Mouse (Mus musculus) thymus, postnatal 14 days (tissue): ENCODE measurements around the gene Dus4l.
"Not testable (repeated sequence)": the region's sequence is repeated elsewhere in the genome, so short reads cannot be mapped to it uniquely, and the experiment has no call there.

Experiments
- DNase-seq: peaks from one replicate; pipeline ENCODE4 v3.0.0; 2021

The Dus4l gene

DNA sequence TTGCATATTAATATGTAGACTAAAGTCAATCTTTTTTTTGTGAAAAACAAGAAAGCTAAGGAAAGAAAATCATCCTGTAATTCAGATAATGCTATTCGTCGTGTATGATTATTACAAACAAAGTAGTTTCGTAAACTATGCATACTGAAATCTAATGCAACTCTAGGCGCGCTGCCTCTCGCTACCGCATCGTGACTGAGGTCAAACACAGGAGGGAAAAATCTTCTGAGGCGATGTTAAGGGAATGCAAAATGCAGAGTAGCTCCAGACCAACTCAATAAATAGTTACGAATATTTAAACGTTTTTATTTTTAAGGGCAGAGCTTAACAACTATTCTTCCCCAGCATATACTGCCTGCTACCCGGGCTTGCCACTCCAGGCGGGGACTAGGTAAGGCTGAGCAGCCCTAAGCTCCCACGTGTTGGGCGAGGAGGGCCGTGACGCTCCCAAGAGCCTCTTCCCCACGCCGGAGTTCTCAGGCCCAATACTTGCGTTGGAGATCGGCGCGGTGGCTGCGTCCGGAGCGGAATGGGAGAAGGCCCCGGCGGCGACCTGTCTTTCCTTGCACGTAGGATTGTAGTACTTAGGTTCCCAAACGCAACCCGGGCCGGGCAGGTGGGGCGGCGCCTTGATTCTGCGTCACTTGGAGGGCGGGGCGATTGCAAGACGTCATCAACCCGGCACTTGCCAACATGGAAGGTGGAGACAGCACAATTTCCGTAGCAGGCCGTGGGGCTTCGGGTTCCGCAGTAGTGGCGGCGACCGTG, at the start of gene Dus4l, which contains the start of gene Cog5:
TSS of gene Dus4l (minus strand) at position 630 of the 768 bp plus-strand sequence.
TSS of gene Cog5 (plus strand) at position 673 of the 768 bp plus-strand sequence.
- peak; percentile 98 for DNase-seq

DNA sequence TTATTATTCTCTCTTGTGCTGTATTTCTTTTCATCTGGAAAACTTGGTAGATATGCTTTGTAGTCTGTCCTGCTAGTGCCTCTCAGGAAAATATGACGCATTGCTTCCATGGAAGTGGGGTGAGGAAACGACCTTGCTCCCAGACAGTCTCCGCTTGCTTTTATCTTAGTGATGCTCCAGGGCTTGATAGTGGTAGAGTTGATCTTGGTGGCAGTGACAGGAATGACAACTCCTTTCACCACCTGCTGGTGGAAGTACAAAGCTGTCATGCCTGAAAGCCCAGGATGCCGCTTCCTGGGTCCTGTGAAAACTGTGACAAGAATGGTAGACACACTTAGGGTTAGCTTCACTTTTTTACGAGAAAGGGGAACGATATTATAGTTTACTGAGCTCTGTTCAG, 49.3 kb upstream of the Dus4l start:
- DNase-seq, result no peak

DNA sequence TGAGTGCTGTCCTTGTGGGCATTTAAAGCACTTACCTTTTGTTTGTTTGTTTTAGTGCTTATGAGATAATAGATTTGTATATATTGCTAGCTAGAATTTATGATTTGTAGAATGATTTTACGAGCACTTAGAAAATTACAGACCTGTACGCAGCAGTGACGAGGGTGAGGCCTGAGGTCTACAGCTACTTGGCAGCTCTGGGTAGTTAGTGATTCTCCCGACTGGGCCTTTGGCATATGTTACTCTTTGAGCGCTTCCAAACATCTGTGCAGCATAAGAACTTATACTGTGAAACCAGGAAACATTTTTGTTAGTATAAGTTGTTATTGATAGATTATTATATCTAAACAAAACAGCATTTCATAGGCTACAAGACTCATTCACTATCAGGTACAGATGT, 46.8 kb upstream of the Dus4l start:
- no peak for DNase-seq

DNA sequence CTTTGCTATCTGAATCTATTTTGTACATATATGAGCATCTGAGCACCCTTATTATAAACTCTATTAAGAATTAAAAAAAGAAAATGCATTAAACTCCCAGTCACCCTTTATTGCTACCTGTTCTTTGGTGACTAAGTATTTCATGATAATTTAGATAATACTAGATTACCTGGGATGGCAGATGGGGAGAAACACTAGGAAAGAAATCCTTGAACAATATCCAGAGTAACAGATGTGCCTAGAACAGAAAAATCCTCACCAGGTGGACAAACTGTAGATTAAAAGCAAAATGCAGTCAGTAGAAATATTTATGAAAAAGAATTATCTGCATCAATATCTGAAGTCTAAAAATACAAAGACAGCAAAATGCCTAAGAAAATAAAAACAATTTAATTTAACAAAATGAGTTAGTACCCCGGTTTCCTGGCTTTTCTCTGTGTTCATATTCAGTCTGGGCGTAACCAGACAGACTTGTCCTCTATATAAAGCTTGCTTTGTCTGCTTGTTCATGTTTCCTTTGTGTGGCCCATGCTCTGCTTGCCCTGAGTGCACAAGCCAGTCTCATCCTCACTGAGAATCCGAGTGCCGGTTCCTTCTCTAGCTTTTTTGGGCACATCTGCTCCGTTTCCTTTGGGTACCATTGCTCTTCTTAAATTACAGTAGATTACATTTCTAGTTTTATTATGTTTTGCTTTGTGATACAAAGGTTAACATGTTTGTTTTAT, 46.2 kb upstream of the Dus4l start:
- no peak for DNase-seq

DNA sequence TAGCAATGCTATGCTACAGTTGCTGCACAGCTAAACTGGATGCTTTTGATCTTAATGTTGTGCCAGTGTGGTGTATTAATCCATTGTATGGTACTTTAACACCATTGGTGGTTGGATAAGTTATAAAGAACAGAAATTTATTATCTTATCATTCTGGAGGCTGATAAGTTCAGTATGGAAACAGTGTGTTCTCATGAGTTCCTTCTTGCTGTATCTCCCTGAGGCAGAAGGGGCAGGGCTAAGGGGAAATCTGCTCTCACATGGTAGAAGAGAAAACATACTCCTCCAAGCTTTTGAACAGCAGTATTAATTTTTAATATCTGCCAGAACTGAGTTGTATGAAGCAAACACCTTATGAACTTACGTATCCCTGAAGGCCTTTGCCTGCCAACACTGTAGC, 38.7 kb upstream of the Dus4l start:
- DNase-seq, result no peak

DNA sequence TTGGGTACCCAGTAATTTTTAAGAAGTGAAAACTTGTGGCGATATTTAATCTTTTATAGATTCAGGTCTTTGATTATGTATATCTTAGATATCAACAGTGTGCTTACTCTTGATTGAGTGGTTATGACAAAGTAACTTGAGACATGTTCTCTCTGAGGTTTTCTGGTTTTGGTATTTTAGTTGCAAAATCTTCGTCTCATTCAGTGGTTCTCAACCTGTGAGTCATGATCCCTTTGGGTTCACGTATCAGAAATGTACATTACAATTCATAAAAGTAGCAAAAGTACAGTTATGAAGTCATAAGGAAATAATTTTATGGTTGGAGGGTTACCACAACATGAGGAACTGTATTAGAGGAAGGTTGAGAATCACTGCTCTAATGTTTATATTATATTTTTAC, 32.1 kb upstream of the Dus4l start:
- no peak for DNase-seq

DNA sequence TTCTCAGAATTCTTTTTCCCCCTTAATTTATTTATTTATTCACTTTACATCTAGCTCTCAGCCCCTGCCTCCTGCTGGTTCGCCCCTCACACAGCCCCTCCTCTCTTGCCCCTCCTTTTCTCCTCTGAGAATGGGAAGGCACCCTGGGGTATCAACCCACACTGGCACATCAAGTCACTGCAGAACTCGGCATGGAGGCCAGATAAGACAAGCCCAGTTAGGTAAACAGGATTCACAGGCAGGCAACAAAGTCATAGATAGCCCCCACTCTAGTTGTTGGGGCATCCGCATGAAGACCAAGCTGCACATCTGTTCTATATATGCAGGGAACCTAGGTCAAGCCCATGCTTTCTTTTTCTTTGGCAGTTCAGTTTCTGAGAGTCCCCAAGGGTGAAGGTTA, 12.6 kb upstream of the Dus4l start:
- no peak for DNase-seq

DNA sequence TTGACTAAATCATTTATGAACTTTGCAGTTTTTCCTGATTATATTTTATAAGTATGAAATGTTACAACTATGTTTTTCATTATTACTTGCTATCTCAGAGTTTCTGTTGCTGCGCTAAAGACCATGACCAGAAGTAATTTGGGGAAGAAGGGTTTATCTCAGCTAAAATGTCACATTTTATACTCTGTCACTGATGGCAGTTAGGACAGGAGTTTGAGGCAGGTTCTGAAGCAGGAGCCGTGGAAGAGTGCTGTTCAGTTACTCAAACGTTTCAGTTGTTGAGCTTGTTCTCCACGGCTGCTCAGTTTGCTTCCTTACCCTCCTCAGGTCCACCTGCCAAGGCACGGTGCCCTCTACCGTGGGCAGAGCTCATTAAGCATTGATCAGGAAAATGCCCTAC, 11.4 kb upstream of the Dus4l start:
- no peak for DNase-seq

DNA sequence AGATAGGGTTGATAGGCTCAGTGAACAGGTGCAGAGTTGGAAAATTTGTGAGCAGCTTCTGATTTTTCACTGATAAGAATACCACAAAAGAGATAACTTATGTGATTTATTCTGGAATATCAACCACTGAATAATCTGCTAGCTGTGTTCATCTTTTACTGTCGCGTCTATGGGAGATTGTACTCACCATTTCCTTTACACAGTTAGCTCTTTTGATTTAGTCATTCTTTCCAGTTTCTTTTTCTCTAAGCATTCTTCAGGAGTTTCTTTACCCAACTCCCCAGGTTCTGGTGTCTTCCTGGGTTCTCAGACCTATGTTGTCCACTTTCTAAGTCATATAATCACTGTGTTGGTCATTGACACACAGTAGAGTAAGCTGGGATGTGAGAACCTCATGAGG, 2.2 kb upstream of the Dus4l start:
- no peak for DNase-seq

DNA sequence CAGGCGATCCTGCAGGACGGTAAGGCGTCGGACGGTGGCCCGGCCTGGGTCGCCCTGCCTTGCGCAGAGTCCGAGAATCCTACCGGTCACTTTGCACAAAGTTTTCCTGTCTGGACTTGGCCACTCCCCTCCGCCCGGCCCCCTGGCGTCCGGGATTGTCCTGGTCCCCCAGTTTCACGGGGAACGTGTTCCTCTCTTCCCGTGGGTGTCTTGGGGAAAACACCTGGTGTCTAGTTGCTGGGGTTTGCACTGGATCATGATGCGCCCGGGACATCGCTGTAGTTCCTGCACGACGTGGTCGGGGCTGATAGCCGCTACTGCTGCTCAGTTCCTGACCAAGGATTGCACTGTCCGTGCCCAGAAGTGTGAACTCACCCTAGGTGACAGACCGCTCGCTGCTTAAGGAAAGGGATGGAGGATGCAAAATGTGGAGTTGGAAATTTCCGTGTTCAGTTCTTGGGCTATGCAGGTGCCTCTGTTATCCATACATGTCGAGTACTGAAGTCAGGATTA, 395 bp upstream of the Dus4l start:
- DNase-seq, result no peak

DNA sequence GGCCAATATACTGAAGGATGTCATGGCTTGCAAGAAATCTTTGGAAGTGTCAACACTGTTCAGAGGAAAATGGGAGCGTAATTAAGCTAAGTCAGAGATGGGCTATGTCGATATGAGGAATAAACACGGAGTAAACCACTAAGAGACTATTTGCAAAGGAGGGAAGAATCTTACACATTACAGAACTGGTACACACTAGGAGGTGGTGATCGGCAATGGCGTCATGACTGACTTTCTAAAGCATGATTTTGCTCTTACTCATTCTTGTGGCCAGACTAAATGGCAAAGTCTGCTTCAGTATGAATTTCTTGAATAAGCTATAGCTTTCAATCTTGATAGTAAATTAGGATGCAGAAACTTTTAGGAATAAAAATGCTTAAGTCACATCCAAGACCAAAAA, 1.0 kb downstream of the Dus4l start:
- no peak for DNase-seq

DNA sequence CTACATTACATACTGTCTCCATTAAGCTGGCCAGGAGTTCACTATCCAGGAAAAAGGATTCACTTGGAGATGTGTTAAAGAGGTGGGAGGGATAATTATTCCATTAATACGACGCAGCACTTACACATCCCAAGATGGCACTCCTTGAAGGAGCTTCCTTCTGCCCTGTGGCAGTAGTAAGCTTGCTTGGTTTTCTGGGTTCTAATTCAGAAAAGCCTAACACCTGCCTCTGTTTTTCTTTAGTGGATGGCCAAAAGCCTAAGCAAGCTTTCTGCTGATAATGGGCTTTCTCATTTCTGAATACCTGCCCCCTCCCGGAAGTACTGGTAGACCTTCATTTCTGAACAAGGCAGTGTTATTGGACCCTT, 19.4 kb downstream of the Dus4l start:
- DNase-seq, result no peak

DNA sequence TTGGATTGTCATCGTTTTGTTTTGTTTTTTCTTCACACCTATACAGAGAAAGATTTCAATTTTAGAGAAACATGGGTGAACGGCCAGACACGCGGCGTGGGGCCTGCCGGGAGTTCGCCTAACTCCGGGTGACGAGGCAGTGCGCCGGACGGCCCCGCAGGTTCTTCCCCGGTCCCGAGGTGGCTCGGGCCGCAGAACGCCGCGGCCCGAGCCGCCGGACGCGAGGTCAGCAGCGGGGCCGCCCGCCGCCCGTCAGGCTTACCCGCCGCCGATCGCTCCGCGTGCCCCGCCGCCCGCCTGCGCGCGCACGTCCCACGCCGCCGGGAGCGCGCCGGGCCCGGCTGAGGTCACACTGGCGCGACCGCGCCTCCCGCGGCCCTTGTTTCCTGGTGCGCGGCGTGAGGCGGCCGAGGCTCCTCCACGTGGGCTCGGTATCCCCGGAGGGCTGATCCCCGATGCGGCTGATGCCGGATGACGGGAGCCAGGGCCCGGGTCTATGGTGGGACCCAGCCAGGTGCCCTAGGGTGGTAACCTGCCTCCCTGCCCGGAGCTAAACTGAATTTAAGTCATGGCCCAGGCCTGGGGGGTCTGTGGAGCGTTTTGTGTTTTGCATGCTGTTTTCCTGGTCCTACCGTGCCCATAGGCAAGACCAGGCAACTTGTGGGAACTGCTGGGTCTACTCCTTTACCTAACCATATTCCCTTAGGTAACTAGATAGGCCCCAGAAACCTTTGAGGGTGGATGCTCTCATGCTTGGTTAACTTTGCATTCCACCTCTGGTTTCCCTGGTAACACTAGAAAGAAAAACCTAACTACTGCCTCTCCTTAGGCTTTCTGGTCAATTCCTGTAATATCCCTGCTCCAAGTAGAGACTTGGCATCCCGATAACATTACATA, 20.0 kb downstream of the Dus4l start, which contains the start of gene Bcap29:
TSS of gene Bcap29 (minus strand) at position 316 of the 897 bp plus-strand sequence.
- peak; percentile 82 for DNase-seq

DNA sequence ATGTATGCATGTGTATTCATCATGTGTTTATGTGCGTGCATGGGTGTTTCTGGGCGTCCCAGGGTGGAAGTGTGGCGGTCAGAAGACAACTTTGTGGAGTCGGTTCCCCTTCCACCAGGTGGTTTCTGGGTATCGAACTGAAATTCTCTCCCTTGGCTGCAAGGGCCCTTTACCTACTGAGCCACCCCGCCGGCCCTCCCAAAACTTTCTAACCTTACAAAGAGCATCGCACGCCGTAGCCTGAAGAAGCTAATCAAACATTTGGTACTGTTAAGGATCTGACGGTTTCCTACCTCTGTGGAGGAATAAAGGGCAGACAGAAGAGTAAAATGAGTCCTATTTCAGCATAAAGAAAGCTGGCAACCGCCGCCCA, 20.7 kb downstream of the Dus4l start:
- DNase-seq, result peak; percentile 35

DNA sequence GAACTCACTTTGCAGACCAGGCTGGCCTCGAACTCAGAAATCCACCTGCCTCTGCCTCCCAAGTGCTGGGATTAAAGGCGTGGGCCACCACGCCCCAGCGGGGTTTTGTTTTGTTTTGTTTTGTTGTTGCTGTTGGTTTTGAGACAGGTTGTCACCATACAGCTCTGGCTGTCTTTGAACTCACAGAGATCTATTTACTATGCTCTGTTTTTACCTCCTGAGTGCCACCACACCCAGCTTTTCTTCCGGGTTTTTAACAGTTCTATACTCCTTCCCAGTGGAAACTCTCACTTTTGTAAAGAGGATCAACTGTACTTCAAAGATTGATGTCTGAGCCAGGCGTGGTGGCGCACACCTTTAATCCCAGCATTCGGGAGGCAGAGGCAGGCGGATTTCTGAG, 26.2 kb downstream of the Dus4l start:
- not testable (repeated sequence) for DNase-seq

DNA sequence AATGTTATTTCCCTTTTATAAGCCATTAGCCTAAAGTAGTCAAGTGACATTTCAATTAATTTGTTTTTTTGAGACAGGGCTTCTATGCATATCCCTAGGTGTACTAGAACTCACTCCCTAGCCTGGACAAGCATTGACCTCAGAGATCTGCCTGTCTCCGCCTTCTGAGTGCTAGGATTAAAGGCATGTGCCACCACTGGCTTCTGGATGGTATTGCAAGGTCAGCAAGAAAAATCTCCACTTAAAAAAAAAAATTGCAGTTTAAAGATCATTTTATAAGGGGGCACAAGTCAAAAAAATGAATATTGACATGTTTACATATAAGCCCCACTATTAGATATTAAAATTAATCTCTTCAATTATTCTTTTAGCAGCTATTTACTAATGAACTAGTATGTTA, 29.6 kb downstream of the Dus4l start:
- no peak for DNase-seq

DNA sequence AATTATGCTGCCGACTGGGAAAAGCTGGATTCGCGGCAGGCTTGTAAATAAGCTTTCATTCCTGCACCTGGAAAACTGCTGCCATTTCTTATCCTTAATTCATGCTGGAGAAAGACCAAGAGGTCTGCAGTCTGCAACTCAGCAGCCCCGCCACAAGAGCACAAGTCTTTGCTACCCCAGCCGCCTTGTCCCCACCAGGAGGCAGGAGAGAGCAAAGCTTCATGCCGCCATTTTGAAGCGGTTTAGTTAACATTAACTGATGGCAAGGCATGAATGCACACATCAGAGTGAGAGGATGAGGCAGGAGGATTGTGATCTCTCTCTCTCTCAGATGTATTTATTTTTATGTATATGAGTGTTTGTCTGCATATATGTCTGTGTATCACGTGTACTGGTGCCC, 34.5 kb downstream of the Dus4l start:
- DNase-seq, result no peak

DNA sequence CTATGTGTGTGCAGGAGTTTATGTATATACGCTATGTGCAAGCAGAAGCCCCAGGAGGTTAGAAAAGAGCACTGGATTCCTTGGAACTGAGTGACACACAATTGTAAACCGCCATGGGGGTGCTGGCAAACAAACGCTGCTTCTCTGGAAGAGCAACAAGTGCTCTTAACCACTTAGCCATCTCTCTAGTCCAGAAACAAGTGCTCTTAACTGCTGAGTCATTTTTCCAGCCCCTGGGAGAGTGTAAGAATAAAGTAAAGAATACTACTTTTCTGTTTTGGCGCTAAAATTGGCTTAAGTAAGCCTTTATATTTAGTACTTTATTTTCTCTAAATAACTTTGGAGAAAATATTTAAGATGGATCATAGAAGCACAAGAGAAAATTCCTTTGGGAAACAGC, 41.3 kb downstream of the Dus4l start:
- DNase-seq, result no peak

DNA sequence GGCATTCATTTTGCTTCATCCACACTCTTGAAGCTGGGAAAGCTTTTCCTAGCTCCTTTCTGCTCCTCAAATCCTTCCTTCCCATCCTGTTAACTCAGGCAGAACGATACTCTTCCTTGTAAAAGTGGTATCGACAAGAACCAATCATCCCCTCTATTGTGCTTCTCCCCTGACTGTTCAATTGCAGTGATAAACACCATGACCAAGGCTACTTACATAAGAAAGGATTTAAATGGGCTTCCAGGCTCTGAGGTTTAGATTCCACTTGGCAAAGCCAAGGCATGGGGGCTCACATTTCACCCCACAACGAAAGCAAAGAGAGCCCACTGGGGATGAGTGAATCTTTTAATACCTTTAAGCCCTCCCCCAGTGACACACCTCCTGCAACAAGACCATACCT, 46.5 kb downstream of the Dus4l start:
- no peak for DNase-seq

DNA sequence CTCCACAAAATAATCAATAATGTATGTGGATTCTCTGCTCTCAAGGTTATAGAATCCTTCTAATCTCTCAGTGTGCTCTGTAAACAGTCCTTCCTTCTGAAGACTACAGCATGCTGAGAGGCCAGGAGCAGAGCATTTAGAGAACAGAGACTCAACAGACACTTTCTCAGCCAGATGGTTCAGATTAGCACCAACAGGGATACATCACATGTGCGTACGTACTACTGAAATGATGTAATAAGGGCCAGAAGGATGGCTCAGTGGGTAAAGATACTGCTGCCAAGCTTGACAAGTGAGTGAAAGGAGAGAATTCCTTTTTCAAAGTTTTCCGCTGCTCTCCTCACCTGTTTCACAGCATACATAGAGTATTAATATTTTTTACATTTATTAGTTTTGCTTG, 49.7 kb downstream of the Dus4l start:
- DNase-seq, result no peak

DNA sequence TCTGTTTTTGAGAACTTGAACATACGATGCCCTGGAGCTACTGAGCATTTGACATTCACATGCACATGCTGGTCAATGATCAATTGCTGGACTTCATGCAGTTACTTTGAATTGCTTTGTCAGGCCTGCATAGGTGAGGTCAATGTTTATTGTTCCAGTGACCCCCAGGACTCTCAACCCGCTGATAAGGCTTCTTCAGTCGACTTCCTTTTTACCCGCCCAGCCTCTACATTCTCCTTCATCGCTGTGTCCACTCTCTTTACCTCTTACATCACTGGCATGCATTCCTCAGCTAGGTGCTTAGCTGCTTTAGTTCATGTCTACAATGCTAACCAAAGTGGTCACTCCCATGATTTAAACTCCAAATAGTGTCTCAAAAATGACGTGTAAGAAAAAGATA, 51.0 kb downstream of the Dus4l start:
- DNase-seq, result no peak

DNA sequence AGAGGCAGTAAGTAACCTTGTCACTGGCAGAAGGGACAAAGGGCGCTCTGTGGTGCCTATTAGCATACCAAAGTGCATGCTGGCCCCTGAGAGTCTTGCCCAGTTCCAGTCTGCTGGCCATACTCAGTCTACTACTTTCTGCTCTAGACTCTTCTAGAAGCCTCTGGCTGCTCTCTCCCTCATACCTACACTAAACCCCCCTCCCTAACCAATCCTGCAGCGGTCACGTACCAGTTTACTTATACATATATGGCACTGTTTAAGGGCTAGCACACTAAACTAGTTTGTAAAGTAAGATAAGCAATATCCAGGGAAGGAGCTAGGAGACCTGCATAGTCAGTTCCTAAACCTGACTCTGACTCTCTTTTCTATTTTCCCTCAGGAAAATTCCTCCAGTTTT, 60.3 kb downstream of the Dus4l start:
- no peak for DNase-seq

DNA sequence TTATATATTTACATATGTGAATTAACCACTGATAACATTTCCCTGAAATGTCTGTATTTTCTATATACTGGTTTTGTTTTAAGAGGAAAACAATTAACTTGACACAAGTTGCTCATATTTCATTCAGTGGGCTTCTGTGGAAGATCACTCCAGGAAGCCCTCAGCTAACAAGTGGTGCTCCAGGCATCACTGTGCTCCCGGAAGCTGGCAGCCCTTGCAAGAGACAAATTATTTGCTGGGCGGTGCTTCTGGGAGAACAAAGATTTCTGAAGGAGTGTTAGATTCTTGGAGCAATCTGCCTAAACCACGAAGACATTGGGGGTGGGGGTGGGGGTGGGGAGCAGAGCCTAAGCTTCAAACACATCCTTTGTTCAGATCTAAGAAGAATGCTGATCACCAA, 62.6 kb downstream of the Dus4l start:
- no peak for DNase-seq
